Mouse (Mus musculus) ES-E14 (cell line): ENCODE measurements at regions not wholly inside any gene's neighbourhood (a gene's known extent, or its start where the extent isn't known, plus 50 kb on each side); places are given as distances from the start of the nearest gene placed in this dataset.
"Not testable (repeated sequence)": the region's sequence is repeated elsewhere in the genome, so short reads cannot be mapped to it uniquely, and the experiment has no call there.

ENCODE experiments used
- DNase-seq: peaks from one replicate; pipeline ENCODE4 v3.0.0-alpha.2; 2013; ENCODE audit warnings: low read depth, low spot score
- H3K27ac ChIP-seq: 2 replicates; pipeline ENCODE4 v1.5.1; 2012; ENCODE audit warnings: low read depth, mild to moderate bottlenecking, low read length, moderate library complexity, mixed read lengths; ENCODE audit not compliant: poor library complexity, insufficient read depth, severe bottlenecking
- H3K36me3 ChIP-seq: 2 replicates; pipeline ENCODE4 v1.6.1; 2012; ENCODE audit warnings: mild to moderate bottlenecking, low read length, moderate library complexity, mixed read lengths; ENCODE audit not compliant: control insufficient read depth, poor library complexity, insufficient read depth, severe bottlenecking
- H3K4me1 ChIP-seq, 2 experiments: fragments of 150-350 bp in 1 of 2; sonication (generic) in 1 of 2; 2 replicates each; pipeline ENCODE4 v1.6.1; 2012; ENCODE audit warnings: low read length in 2 of 2, mild to moderate bottlenecking in 1 of 2, mixed read lengths in 1 of 2; ENCODE audit not compliant: control insufficient read depth in 2 of 2, insufficient read depth in 2 of 2, poor library complexity in 1 of 2
- H3K4me3 ChIP-seq, 2 experiments: fragments of 150-350 bp in 1 of 2; sonication (generic) in 1 of 2; 2 replicates each; pipeline ENCODE4 v1.5.1; 2012; ENCODE audit warnings: low read length in 2 of 2, low read depth in 1 of 2, mild to moderate bottlenecking in 1 of 2, mixed read lengths in 1 of 2; ENCODE audit not compliant: insufficient read depth in 1 of 2, poor library complexity in 1 of 2, severe bottlenecking in 1 of 2
- H3K9ac ChIP-seq: 2 replicates; pipeline ENCODE4 v1.6.1; 2012; ENCODE audit warnings: low read depth, mild to moderate bottlenecking, low read length, mixed read lengths; ENCODE audit not compliant: poor library complexity, insufficient read depth, severe bottlenecking
- H3K9me3 ChIP-seq: fragments of 150-350 bp; sonication (generic); 2 replicates; pipeline ENCODE4 v1.6.1; 2012; ENCODE audit warnings: low read depth, mild to moderate bottlenecking, low read length; ENCODE audit not compliant: control insufficient read depth, insufficient read depth
- CHD2 ChIP-seq: IDR thresholded peaks from 2 replicates; pipeline ENCODE4 v1.6.1; 2014; ENCODE audit warnings: mild to moderate bottlenecking, low read depth, low read length, inconsistent platforms
- HCFC1 ChIP-seq: IDR thresholded peaks from 2 replicates; pipeline ENCODE4 v1.6.1; 2012; ENCODE audit warnings: low read length, inconsistent platforms, borderline replicate concordance; ENCODE audit not compliant: insufficient read depth
- MAFK ChIP-seq: IDR thresholded peaks from 2 replicates; pipeline ENCODE4 v1.6.1; 2014; ENCODE audit warnings: mild to moderate bottlenecking, low read depth, low read length, inconsistent platforms; ENCODE audit not compliant: insufficient read depth
- ZC3H11A ChIP-seq: IDR thresholded peaks from 2 replicates; pipeline ENCODE4 v1.6.1; 2012; ENCODE audit warnings: low read depth, mild to moderate bottlenecking, inconsistent platforms, low read length, borderline replicate concordance
- ZNF384 ChIP-seq: IDR thresholded peaks from 2 replicates; pipeline ENCODE4 v1.6.1; 2012; ENCODE audit warnings: low read depth, low read length, inconsistent platforms
- in situ Hi-C, 2 experiments: fragments of 600-800 bp; cut with MboI; formaldehyde crosslinking; loops; one replicate each; pipeline ENCODE4 v1.15.1; 2025; ENCODE audit warnings: low sequenced_read_pairs in 2 of 2, inconsistent platforms in 1 of 2; ENCODE audit not compliant: unreplicated experiment in 2 of 2

GRCm38 (mm10) chr9:4040871-4041665, 268.2 kb downstream of the Aasdhppt start:
- Histone ChIP-seq H3K9me3 (no peaks in the 10 kb centered on the region), H3K36me3 (no peaks in the 10 kb centered on the region), H3K4me1 (no peaks in the 10 kb centered on the region), H3K4me3 (no peak overlapping the region), H3K9ac (no peak overlapping the region), H3K27ac (no peak overlapping the region)
- TF ChIP-seq ZNF384 (no peak), HCFC1 (no peak), MAFK (no peak), CHD2 (no peak), ZC3H11A (no peak)
- DNase-seq, result no peak
- in situ Hi-C loops, result no loop called here

- H3K4me1 ChIP-seq, H3K36me3 ChIP-seq, in situ Hi-C loops, DNase-seq, H3K9ac ChIP-seq, H3K27ac ChIP-seq, H3K4me3 ChIP-seq: not testable (repeated sequence)
- H3K9me3 ChIP-seq, result peaks cover 20% of the 10 kb centered on the region
These were observed 282.1 kb downstream of the Aasdhppt start for GRCm38 (mm10) chr9:4027181-4027580.

DNA sequence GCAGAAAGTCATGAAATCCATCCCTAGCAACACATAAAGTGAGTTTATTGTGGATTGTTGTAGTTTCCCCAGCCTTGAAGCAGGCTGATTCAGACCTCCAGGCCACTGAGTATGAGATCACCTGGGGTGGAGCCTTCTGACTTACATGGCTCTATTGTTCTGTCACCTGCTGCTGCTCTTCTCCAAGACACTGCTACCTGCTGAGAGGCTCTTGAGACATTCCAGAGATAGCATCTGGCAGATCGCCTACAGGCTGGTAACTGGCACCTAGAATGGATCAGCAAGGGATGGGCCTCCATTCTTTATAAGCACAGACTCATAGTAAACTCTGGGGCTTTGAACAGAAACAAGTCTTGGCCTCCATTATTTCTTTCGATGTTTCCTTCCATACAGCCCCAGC, 289.2 kb downstream of the Aasdhppt start:
- Histone ChIP-seq H3K4me1 (no peaks in the 10 kb centered on the region; a peak in 2 of 4 replicates), H3K9ac (no peak overlapping the region), H3K4me3 (no peak overlapping the region), H3K9me3 (peaks cover 9% of the 10 kb centered on the region), H3K36me3 (no peaks in the 10 kb centered on the region), H3K27ac (peak overlapping the region; percentile 95)
- in situ Hi-C loops, result no loop called here
- DNase-seq, result no peak
- TF ChIP-seq CHD2, result no peak
- TF ChIP-seq MAFK, result no peak
- TF ChIP-seq ZNF384, result no peak
- no peak for TF ChIP-seq HCFC1
- TF ChIP-seq ZC3H11A, result no peak

DNA sequence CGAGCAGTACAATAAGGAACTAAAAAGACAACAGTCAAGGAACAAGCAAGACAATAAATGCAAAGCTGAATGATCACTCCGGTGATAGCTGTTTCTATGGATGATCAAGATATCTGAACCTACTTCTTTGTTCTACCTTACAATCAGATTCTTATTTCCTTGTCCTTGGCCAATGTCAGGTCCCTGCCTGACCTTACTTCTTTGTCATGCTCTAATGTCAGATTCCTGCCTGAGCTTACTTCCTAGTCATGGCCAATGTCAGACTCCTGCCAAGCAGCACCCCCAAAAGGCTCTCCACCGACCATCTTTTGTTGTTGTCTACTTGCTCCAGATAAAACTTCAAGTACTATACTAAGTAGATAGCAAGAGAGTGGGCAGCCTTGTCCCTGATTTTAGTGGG, 312.6 kb downstream of the Aasdhppt start:
- Histone ChIP-seq H3K4me3 (no peak overlapping the region), H3K9ac (no peak overlapping the region), H3K27ac (no peak overlapping the region), H3K9me3 (no peaks in the 10 kb centered on the region; the same call in 1 of the 2 replicates), H3K4me1 (0 out of 4 replicates have a peak, but pooled peaks cover 0 to 2% of the 10 kb centered on the region in 2 experiments), H3K36me3 (no peaks in the 10 kb centered on the region; the same call in 1 of the 2 replicates)
- in situ Hi-C loops, result no loop called here
- no peak for DNase-seq
- TF ChIP-seq HCFC1 (no peak), CHD2 (no peak), ZC3H11A (no peak), MAFK (no peak), ZNF384 (no peak)
